Mouse (Mus musculus) CD4-positive, CD25-positive, alpha-beta regulatory T cell, adult 2 months (primary cell): Measurements from ENCODE around the gene Hist2h2ac.
A peak's percentile ranks its signal among the peaks of the same experiment; 100 is the strongest.
"Not testable (repeated sequence)": the region's sequence is repeated elsewhere in the genome, so short reads cannot be mapped to it uniquely, and the experiment has no call there.

Source experiments
- DNase-seq: peaks from one replicate; pipeline ENCODE4 v3.0.0-alpha.2; 2012; ENCODE audit warnings: low read depth, low spot score

Gene Hist2h2ac

GRCm38 (mm10) chr3:96181510-96182381 lies 38.9 kb downstream of the Hist2h2ac start:
- DNase-seq = no peak

GRCm38 (mm10) chr3:96180727-96181477 lies 39.8 kb downstream of the Hist2h2ac start, which contains the start of gene Sv2a:
TSS of gene Sv2a (plus strand) at chr3:96181151.
- DNase-seq = peak; percentile 71

GRCm38 (mm10) chr3:96179531-96179930 lies 41.1 kb downstream of the Hist2h2ac start:
- DNase-seq = no peak

- no peak for DNase-seq
These were observed 41.8 kb downstream of the Hist2h2ac start for GRCm38 (mm10) chr3:96178902-96179301.

GRCm38 (mm10) chr3:96178427-96178826 lies 42.3 kb downstream of the Hist2h2ac start:
- DNase-seq = no peak

GRCm38 (mm10) chr3:96175251-96175650 lies 45.4 kb downstream of the Hist2h2ac start:
- DNase-seq = no peak

GRCm38 (mm10) chr3:96174042-96174441 lies 46.6 kb downstream of the Hist2h2ac start:
- DNase-seq = not testable (repeated sequence)

- DNase-seq = no peak
These were observed 47.5 kb downstream of the Hist2h2ac start for GRCm38 (mm10) chr3:96173185-96173584.

- peak; percentile 96 for DNase-seq
These were observed 48.2 kb downstream of the Hist2h2ac start, which contains the start of gene Sf3b4 for GRCm38 (mm10) chr3:96172197-96173178. TSS of gene Sf3b4 (plus strand) at chr3:96172332.

- DNase-seq = no peak
These were observed 49.0 kb downstream of the Hist2h2ac start for GRCm38 (mm10) chr3:96171583-96172196.

- peak; percentile 29 for DNase-seq
These were observed 49.6 kb downstream of the Hist2h2ac start for GRCm38 (mm10) chr3:96170976-96171545.
